Mouse (Mus musculus): ENCODE results near the gene Kansl1l. TPM values are rescaled to one million over a fixed set of nuclear protein-coding genes. Genes with fewer than 3 reads are reported as not detected.
A peak's percentile ranks its signal among the peaks of the same experiment; 100 is the strongest.
"Not testable (repeated sequence)": the region's sequence is repeated elsewhere in the genome, so short reads cannot be mapped to it uniquely, and the experiment has no call there.

The Kansl1l gene
- polyA plus RNA-seq, 1 experiment, result 10.4 TPM

- H3K27me3 ChIP-seq (ENCODE audit: control insufficient read depth, insufficient read depth, low read length), result no peaks in the 10 kb centered on the region
- no peaks in the 10 kb centered on the region for H3K4me1 ChIP-seq (ENCODE audit: control insufficient read depth, insufficient read depth, low read length)
- H3K4me3 ChIP-seq (replicated peaks; ENCODE audit: insufficient read depth, low read depth, low read length), result peak overlapping the region; percentile 86
- H3K27ac ChIP-seq (ENCODE audit: insufficient read depth, low read length), result no peak overlapping the region
- 30% methylated on average over 2 of the region's 2 CpGs for WGBS
- no peak for TF ChIP-seq CTCF (IDR thresholded peaks at IDR 0.05; ENCODE audit: borderline replicate concordance, insufficient read depth, low read depth, low read length)
- TF ChIP-seq POLR2A (IDR thresholded peaks at IDR 0.05; ENCODE audit: borderline replicate concordance, insufficient read depth, low read length), result no peak
- no peak for DNase-seq
These were observed 115.8 kb downstream of the Kansl1l start for GRCm38 (mm10) chr1:66701576-66701940.

GRCm38 (mm10) chr1:66700693-66701575 lies 116.4 kb downstream of the Kansl1l start, which contains the start of gene Rpe:
Rpe (plus strand) TSS chr1:66700831.
- under 1% methylated on average over 73 of the region's 73 CpGs for WGBS
- no peaks in the 10 kb centered on the region for H3K4me1 ChIP-seq (ENCODE audit: control insufficient read depth, insufficient read depth, low read length)
- H3K27ac ChIP-seq (ENCODE audit: insufficient read depth, low read length), result peak within 1 kb of the TSS; percentile 11; the same call in 1 of the 2 replicates
- DNase-seq, result peak; percentile 90 to 92
- peak within 1 kb of the TSS; percentile 86 for H3K4me3 ChIP-seq (replicated peaks; ENCODE audit: insufficient read depth, low read depth, low read length)
- TF ChIP-seq CTCF (IDR thresholded peaks at IDR 0.05; ENCODE audit: borderline replicate concordance, insufficient read depth, low read depth, low read length) (no peak), POLR2A (IDR thresholded peaks at IDR 0.05; ENCODE audit: borderline replicate concordance, insufficient read depth, low read length) (peak; percentile 77; the same call in 1 of the 2 replicates)
- no peaks in the 10 kb centered on the region for H3K27me3 ChIP-seq (ENCODE audit: control insufficient read depth, insufficient read depth, low read length)

GRCm38 (mm10) chr1:66700149-66700692 lies 117.1 kb downstream of the Kansl1l start:
- no peak for DNase-seq
- H3K27me3 ChIP-seq (ENCODE audit: control insufficient read depth, insufficient read depth, low read length), result no peaks in the 10 kb centered on the region
- peak overlapping the region; percentile 86 for H3K4me3 ChIP-seq (replicated peaks; ENCODE audit: insufficient read depth, low read depth, low read length)
- no peak overlapping the region for H3K27ac ChIP-seq (ENCODE audit: insufficient read depth, low read length)
- 49% methylated on average over 5 of the region's 5 CpGs for WGBS
- no peak for TF ChIP-seq POLR2A (IDR thresholded peaks at IDR 0.05; ENCODE audit: borderline replicate concordance, insufficient read depth, low read length)
- H3K4me1 ChIP-seq (ENCODE audit: control insufficient read depth, insufficient read depth, low read length), result no peaks in the 10 kb centered on the region

GRCm38 (mm10) chr1:66699630-66700029 lies 117.7 kb downstream of the Kansl1l start:
- DNase-seq; H3K27ac ChIP-seq (ENCODE audit: insufficient read depth, low read length); H3K4me3 ChIP-seq (replicated peaks; ENCODE audit: insufficient read depth, low read depth, low read length); H3K4me1 ChIP-seq (ENCODE audit: control insufficient read depth, insufficient read depth, low read length); H3K27me3 ChIP-seq (ENCODE audit: control insufficient read depth, insufficient read depth, low read length): not testable (repeated sequence)
- WGBS, result 92% methylated on average over 10 of the region's 10 CpGs

GRCm38 (mm10) chr1:66695296-66695695 lies 122.1 kb downstream of the Kansl1l start:
- no peaks in the 10 kb centered on the region for H3K4me1 ChIP-seq (ENCODE audit: control insufficient read depth, insufficient read depth, low read length)
- H3K27ac ChIP-seq (ENCODE audit: insufficient read depth, low read length), result no peak overlapping the region
- H3K4me3 ChIP-seq (replicated peaks; ENCODE audit: insufficient read depth, low read depth, low read length), result no peak overlapping the region
- DNase-seq, result no peak
- H3K27me3 ChIP-seq (ENCODE audit: control insufficient read depth, insufficient read depth, low read length), result no peaks in the 10 kb centered on the region
- no peak for TF ChIP-seq CTCF (IDR thresholded peaks at IDR 0.05; ENCODE audit: borderline replicate concordance, insufficient read depth, low read depth, low read length)
- TF ChIP-seq POLR2A (IDR thresholded peaks at IDR 0.05; ENCODE audit: borderline replicate concordance, insufficient read depth, low read length), result no peak
- WGBS, result 56% methylated on average over 7 of the region's 7 CpGs

GRCm38 (mm10) chr1:66694266-66694665 lies 123.1 kb downstream of the Kansl1l start:
- no peak overlapping the region for H3K27ac ChIP-seq (ENCODE audit: insufficient read depth, low read length)
- H3K4me3 ChIP-seq (replicated peaks; ENCODE audit: insufficient read depth, low read depth, low read length), result no peak overlapping the region
- no peak for DNase-seq
- 43% methylated on average over 5 of the region's 5 CpGs for WGBS
- no peak for TF ChIP-seq CTCF (IDR thresholded peaks at IDR 0.05; ENCODE audit: borderline replicate concordance, insufficient read depth, low read depth, low read length)
- no peak for TF ChIP-seq POLR2A (IDR thresholded peaks at IDR 0.05; ENCODE audit: borderline replicate concordance, insufficient read depth, low read length)
- no peaks in the 10 kb centered on the region for H3K27me3 ChIP-seq (ENCODE audit: control insufficient read depth, insufficient read depth, low read length)
- H3K4me1 ChIP-seq (ENCODE audit: control insufficient read depth, insufficient read depth, low read length), result no peaks in the 10 kb centered on the region

GRCm38 (mm10) chr1:66692780-66693392 lies 124.5 kb downstream of the Kansl1l start:
- 62% methylated on average over 8 of the region's 8 CpGs for WGBS
- 0 out of 2 replicates have a peak overlapping the region, but pooled peaks have one; percentile 43 for H3K27ac ChIP-seq (ENCODE audit: insufficient read depth, low read length)
- no peak for TF ChIP-seq POLR2A (IDR thresholded peaks at IDR 0.05; ENCODE audit: borderline replicate concordance, insufficient read depth, low read length)
- no peak for TF ChIP-seq CTCF (IDR thresholded peaks at IDR 0.05; ENCODE audit: borderline replicate concordance, insufficient read depth, low read depth, low read length)
- DNase-seq, result peak in 1 of 2 experiments; percentile 18
- H3K27me3 ChIP-seq (ENCODE audit: control insufficient read depth, insufficient read depth, low read length), result no peaks in the 10 kb centered on the region
- H3K4me3 ChIP-seq (replicated peaks; ENCODE audit: insufficient read depth, low read depth, low read length), result no peak overlapping the region
- H3K4me1 ChIP-seq (ENCODE audit: control insufficient read depth, insufficient read depth, low read length), result no peaks in the 10 kb centered on the region

- no peaks in the 10 kb centered on the region for H3K27me3 ChIP-seq (ENCODE audit: control insufficient read depth, insufficient read depth, low read length)
- WGBS, result 50% methylated on average over 1 of the region's 1 CpGs
These were observed 125.1 kb downstream of the Kansl1l start for GRCm38 (mm10) chr1:66692308-66692707.

More at GRCm38 (mm10) chr1:66692308-66692707, 125.1 kb downstream of the Kansl1l start:
- no peak for DNase-seq
- no peaks in the 10 kb centered on the region for H3K4me1 ChIP-seq (ENCODE audit: control insufficient read depth, insufficient read depth, low read length)
- H3K4me3 ChIP-seq (replicated peaks; ENCODE audit: insufficient read depth, low read depth, low read length), result no peak overlapping the region
- TF ChIP-seq POLR2A (IDR thresholded peaks at IDR 0.05; ENCODE audit: borderline replicate concordance, insufficient read depth, low read length), result no peak
- TF ChIP-seq CTCF (IDR thresholded peaks at IDR 0.05; ENCODE audit: borderline replicate concordance, insufficient read depth, low read depth, low read length), result no peak
- no peak overlapping the region for H3K27ac ChIP-seq (ENCODE audit: insufficient read depth, low read length)

Data from cerebellum, adult 2 months (tissue).